Mouse (Mus musculus) forelimb bud, embryonic 11.5 days (tissue): ENCODE data around the gene Dnajc13.

ENCODE experiments used
- DNase-seq: peaks from one replicate; pipeline ENCODE4 v3.0.0-alpha.2; 2012; ENCODE audit warnings: low read depth, low spot score

The Dnajc13 gene

GRCm38 (mm10) chr9:104183181-104183580 lies 79.5 kb downstream of the Dnajc13 start:
- no peak for DNase-seq

GRCm38 (mm10) chr9:104182328-104182727 lies 80.4 kb downstream of the Dnajc13 start:
- DNase-seq = no peak

- DNase-seq = no peak
Measured at GRCm38 (mm10) chr9:104181626-104182025, 81.1 kb downstream of the Dnajc13 start.

- no peak for DNase-seq
Measured at GRCm38 (mm10) chr9:104180046-104180445, 82.7 kb downstream of the Dnajc13 start.

GRCm38 (mm10) chr9:104172342-104172741 lies 90.4 kb downstream of the Dnajc13 start:
- DNase-seq = no peak

- no peak for DNase-seq
Measured at GRCm38 (mm10) chr9:104171651-104172050, 91.1 kb downstream of the Dnajc13 start.

- DNase-seq = no peak
Measured at GRCm38 (mm10) chr9:104169986-104170385, 92.7 kb downstream of the Dnajc13 start.

GRCm38 (mm10) chr9:104165926-104166325 lies 96.8 kb downstream of the Dnajc13 start:
- no peak for DNase-seq

GRCm38 (mm10) chr9:104164194-104164593 lies 98.5 kb downstream of the Dnajc13 start:
- no peak for DNase-seq

GRCm38 (mm10) chr9:104161117-104161516 lies 101.6 kb downstream of the Dnajc13 start:
- DNase-seq = no peak

GRCm38 (mm10) chr9:104157291-104157690 lies 105.4 kb downstream of the Dnajc13 start:
- no peak for DNase-seq

- DNase-seq = no peak
Measured at GRCm38 (mm10) chr9:104156506-104156905, 106.2 kb downstream of the Dnajc13 start.

- no peak for DNase-seq
Measured at GRCm38 (mm10) chr9:104155100-104155715, 107.5 kb downstream of the Dnajc13 start.

- no peak for DNase-seq
Measured at GRCm38 (mm10) chr9:104152121-104152520, 110.6 kb downstream of the Dnajc13 start.

GRCm38 (mm10) chr9:104148969-104149368 lies 113.8 kb downstream of the Dnajc13 start:
- no peak for DNase-seq

- no peak for DNase-seq
Measured at GRCm38 (mm10) chr9:104146683-104147082, 116.0 kb downstream of the Dnajc13 start.

GRCm38 (mm10) chr9:104144314-104144996 lies 118.3 kb downstream of the Dnajc13 start:
- DNase-seq = no peak

- no peak for DNase-seq
Measured at GRCm38 (mm10) chr9:104142805-104143204, 119.9 kb downstream of the Dnajc13 start.

GRCm38 (mm10) chr9:104140351-104140750 lies 122.4 kb downstream of the Dnajc13 start:
- DNase-seq = no peak

- DNase-seq = no peak
Measured at GRCm38 (mm10) chr9:104130141-104130755, 132.5 kb downstream of the Dnajc13 start.

GRCm38 (mm10) chr9:104128110-104128509 lies 134.6 kb downstream of the Dnajc13 start:
- DNase-seq = no peak

GRCm38 (mm10) chr9:104126833-104127232 lies 135.9 kb downstream of the Dnajc13 start, which contains the start of gene Ackr4:
Gene Ackr4 (minus strand): TSS chr9:104126933.
- DNase-seq = no peak

GRCm38 (mm10) chr9:104123622-104124021 lies 139.1 kb downstream of the Dnajc13 start:
- peak; percentile 17 for DNase-seq
